Mouse (Mus musculus) CH12.LX (cell line): ENCODE measurements at regions not wholly inside any gene's neighbourhood (a gene's known extent, or its start where the extent isn't known, plus 50 kb on each side); places are given as distances from the start of the nearest gene placed in this dataset.

Experiments
- MYC ChIP-seq: IDR thresholded peaks from 2 replicates; pipeline ENCODE4 v1.6.1; 2011; ENCODE audit warnings: low read depth, mild to moderate bottlenecking, improper control_type of control experiment, low read length
- NRF1 ChIP-seq: IDR thresholded peaks from 2 replicates; pipeline ENCODE4 v1.6.1; 2014; ENCODE audit warnings: low read depth, mild to moderate bottlenecking, inconsistent platforms, low read length, improper control_type of control experiment, moderate library complexity
- POLR2A ChIP-seq: IDR thresholded peaks from 2 replicates; pipeline ENCODE4 v1.6.1; 2011; ENCODE audit warnings: low read depth, mild to moderate bottlenecking, improper control_type of control experiment, low read length
- POLR2AphosphoS2 ChIP-seq: IDR thresholded peaks from 2 replicates; pipeline ENCODE4 v1.6.1; 2011; ENCODE audit warnings: low read depth, low read length, improper control_type of control experiment

DNA sequence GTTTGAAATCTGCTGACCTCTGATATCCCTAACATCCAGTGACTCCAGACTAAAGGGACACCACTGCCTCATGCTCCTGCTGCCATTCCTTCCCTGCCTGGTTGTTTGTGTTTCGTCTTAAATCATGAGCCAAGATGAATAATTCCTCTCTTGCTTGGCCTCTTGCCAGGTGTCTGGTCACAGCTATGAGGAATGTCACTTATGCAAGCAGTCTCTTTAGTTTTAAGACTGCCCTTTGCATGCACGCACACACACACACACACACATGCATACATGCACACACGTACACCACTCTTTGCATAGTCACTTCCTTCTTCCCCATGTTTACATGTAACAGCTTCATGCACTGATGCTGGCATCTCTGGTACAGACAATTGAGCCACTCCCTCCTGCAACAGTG lies 543.0 kb upstream of the Jmjd1c start:
- TF ChIP-seq POLR2A (no peak), POLR2AphosphoS2 (no peak), NRF1 (no peak), MYC (no peak)
